Mouse (Mus musculus) embryo, embryonic 10.5 days (tissue): ENCODE results near the gene Krtap20-2.
"Not testable (repeated sequence)": the region's sequence is repeated elsewhere in the genome, so short reads cannot be mapped to it uniquely, and the experiment has no call there.

Experiments
- DNase-seq: peaks from one replicate; pipeline ENCODE4 v3.0.0-alpha.2; 2015; ENCODE audit warnings: low spot score

Krtap20-2 gene

GRCm38 (mm10) chr16:89205561-89205960 lies at the start of gene Krtap20-2:
TSS of gene Krtap20-2 (plus strand) at chr16:89205861.
- DNase-seq = no peak

- DNase-seq = no peak
These were observed 48.0 kb upstream of the Krtap20-2 start, which contains the start of gene Gm9789 for GRCm38 (mm10) chr16:89157652-89158051. TSS of gene Gm9789 (plus strand) at chr16:89157952.

GRCm38 (mm10) chr16:89169190-89169589 lies 36.5 kb upstream of the Krtap20-2 start, which contains the start of gene Gm7735:
TSS of gene Gm7735 (plus strand) at chr16:89169490.
- not testable (repeated sequence) for DNase-seq

GRCm38 (mm10) chr16:89174435-89174834 lies 31.2 kb upstream of the Krtap20-2 start, which contains the start of gene 1110057P08Rik:
TSS of gene 1110057P08Rik (plus strand) at chr16:89174735.
- DNase-seq = no peak

- DNase-seq = no peak
These were observed 17.0 kb upstream of the Krtap20-2 start for GRCm38 (mm10) chr16:89188621-89189020.
